Mouse (Mus musculus): Measurements from ENCODE around the gene Cdkl5. TPM values are rescaled to one million over a fixed set of nuclear protein-coding genes. Genes with fewer than 3 reads are reported as not detected.

Gene Cdkl5
- polyA plus RNA-seq, 1 experiment from 2014 or later: 3.6 TPM

GRCm38 (mm10) chrX:160990276-160990675 is 4.2 kb downstream of the Cdkl5 start:
- 78% methylated on average over 4 of the region's 4 CpGs for WGBS
- Histone ChIP-seq H3K27me3 (peaks cover 17% of the 10 kb centered on the region), H3K9me3 (no peaks in the 10 kb centered on the region)

GRCm38 (mm10) chrX:160977919-160978318 is 16.6 kb downstream of the Cdkl5 start:
- ATAC-seq (ENCODE audit: low FRiP score, low read depth): no peak
- Histone ChIP-seq H3K4me3 (no peak overlapping the region), H3K36me3 (no peaks in the 10 kb centered on the region), H3K9me3 (no peaks in the 10 kb centered on the region), H3K4me1 (no peaks in the 10 kb centered on the region), H3K9ac (replicated peaks) (no peak overlapping the region), H3K27ac (replicated peaks) (no peak overlapping the region), H3K4me2 (replicated peaks) (no peak overlapping the region), H3K27me3 (peaks cover 12% of the 10 kb centered on the region; the same call in 1 of the 2 replicates)
- WGBS: 88% methylated on average over 1 of the region's 1 CpGs

More at GRCm38 (mm10) chrX:160990276-160990675, 4.2 kb downstream of the Cdkl5 start:
- no peak overlapping the region for H3K4me3 ChIP-seq
- ATAC-seq (ENCODE audit: low FRiP score, low read depth): no peak
- H3K27ac ChIP-seq (replicated peaks): no peak overlapping the region
- H3K36me3 ChIP-seq: no peaks in the 10 kb centered on the region
- H3K9ac ChIP-seq (replicated peaks): no peak overlapping the region
- H3K4me1 ChIP-seq: 0 out of 2 replicates have a peak, but pooled peaks cover 3% of the 10 kb centered on the region
- no peak overlapping the region for H3K4me2 ChIP-seq (replicated peaks)

- Histone ChIP-seq H3K4me2 (replicated peaks) (no peak overlapping the region), H3K4me1 (no peaks in the 10 kb centered on the region), H3K36me3 (no peaks in the 10 kb centered on the region), H3K9ac (replicated peaks) (no peak overlapping the region), H3K9me3 (no peaks in the 10 kb centered on the region), H3K27me3 (peaks cover 7% of the 10 kb centered on the region; the same call in 1 of the 2 replicates), H3K4me3 (no peak overlapping the region), H3K27ac (replicated peaks) (no peak overlapping the region)
- ATAC-seq (ENCODE audit: low FRiP score, low read depth): no peak
- WGBS: 91% methylated on average over 6 of the region's 6 CpGs
Observed at GRCm38 (mm10) chrX:160971991-160972545, 22.4 kb downstream of the Cdkl5 start.

GRCm38 (mm10) chrX:160958593-160959131 is 35.8 kb downstream of the Cdkl5 start:
- no peak for ATAC-seq (ENCODE audit: low FRiP score, low read depth)
- no peak overlapping the region for H3K4me3 ChIP-seq
- no peaks in the 10 kb centered on the region for H3K36me3 ChIP-seq
- no peaks in the 10 kb centered on the region for H3K4me1 ChIP-seq
- H3K9ac ChIP-seq (replicated peaks): no peak overlapping the region
- H3K9me3 ChIP-seq: no peaks in the 10 kb centered on the region
- H3K27me3 ChIP-seq: peaks cover 10% of the 10 kb centered on the region; the same call in 1 of the 2 replicates
- no peak overlapping the region for H3K27ac ChIP-seq (replicated peaks)
- 73% methylated on average over 5 of the region's 5 CpGs for WGBS
- H3K4me2 ChIP-seq (replicated peaks): no peak overlapping the region

- no peaks in the 10 kb centered on the region for H3K36me3 ChIP-seq
- no peak overlapping the region for H3K9ac ChIP-seq (replicated peaks)
- H3K27ac ChIP-seq (replicated peaks): no peak overlapping the region
- no peaks in the 10 kb centered on the region for H3K4me1 ChIP-seq
- peaks cover 33% of the 10 kb centered on the region for H3K27me3 ChIP-seq
- 88% methylated on average over 2 of the region's 2 CpGs for WGBS
- no peak for ATAC-seq (ENCODE audit: low FRiP score, low read depth)
- H3K4me3 ChIP-seq: no peak overlapping the region
- H3K4me2 ChIP-seq (replicated peaks): no peak overlapping the region
- H3K9me3 ChIP-seq: no peaks in the 10 kb centered on the region
Observed at GRCm38 (mm10) chrX:160949583-160949982, 44.9 kb downstream of the Cdkl5 start.

- 84% methylated on average over 4 of the region's 4 CpGs for WGBS
- ATAC-seq (ENCODE audit: low FRiP score, low read depth): no peak
Observed at GRCm38 (mm10) chrX:160944722-160945121, 49.8 kb downstream of the Cdkl5 start.

GRCm38 (mm10) chrX:160935541-160935940 is 59.0 kb downstream of the Cdkl5 start:
- Histone ChIP-seq H3K9me3 (no peaks in the 10 kb centered on the region), H3K27ac (replicated peaks) (no peak overlapping the region), H3K36me3 (no peaks in the 10 kb centered on the region), H3K27me3 (peaks cover 15% of the 10 kb centered on the region), H3K4me2 (replicated peaks) (no peak overlapping the region), H3K4me1 (no peaks in the 10 kb centered on the region), H3K9ac (replicated peaks) (no peak overlapping the region), H3K4me3 (no peak overlapping the region)
- 36% methylated on average over 1 of the region's 1 CpGs for WGBS
- no peak for ATAC-seq (ENCODE audit: low FRiP score, low read depth)

More at GRCm38 (mm10) chrX:160944722-160945121, 49.8 kb downstream of the Cdkl5 start:
- H3K4me3 ChIP-seq: no peak overlapping the region
- H3K4me1 ChIP-seq: no peaks in the 10 kb centered on the region
- no peak overlapping the region for H3K27ac ChIP-seq (replicated peaks)
- no peak overlapping the region for H3K9ac ChIP-seq (replicated peaks)
- H3K4me2 ChIP-seq (replicated peaks): no peak overlapping the region
- H3K27me3 ChIP-seq: peaks cover 25% of the 10 kb centered on the region
- H3K36me3 ChIP-seq: no peaks in the 10 kb centered on the region
- H3K9me3 ChIP-seq: no peaks in the 10 kb centered on the region

GRCm38 (mm10) chrX:160930656-160931055 is 63.8 kb downstream of the Cdkl5 start:
- Histone ChIP-seq H3K9ac (replicated peaks) (no peak overlapping the region), H3K36me3 (no peaks in the 10 kb centered on the region), H3K27ac (replicated peaks) (no peak overlapping the region), H3K4me1 (no peaks in the 10 kb centered on the region), H3K4me3 (no peak overlapping the region), H3K4me2 (replicated peaks) (no peak overlapping the region), H3K27me3 (0 out of 2 replicates have a peak, but pooled peaks cover 8% of the 10 kb centered on the region), H3K9me3 (no peaks in the 10 kb centered on the region)
- no peak for ATAC-seq (ENCODE audit: low FRiP score, low read depth)

GRCm38 (mm10) chrX:160928870-160929269 is 65.6 kb downstream of the Cdkl5 start:
- Histone ChIP-seq H3K4me1 (no peaks in the 10 kb centered on the region), H3K9me3 (no peaks in the 10 kb centered on the region), H3K27me3 (0 out of 2 replicates have a peak, but pooled peaks cover 5% of the 10 kb centered on the region), H3K9ac (replicated peaks) (no peak overlapping the region), H3K36me3 (no peaks in the 10 kb centered on the region), H3K4me2 (replicated peaks) (no peak overlapping the region), H3K27ac (replicated peaks) (no peak overlapping the region), H3K4me3 (no peak overlapping the region)
- no peak for ATAC-seq (ENCODE audit: low FRiP score, low read depth)
- 91% methylated on average over 1 of the region's 1 CpGs for WGBS

GRCm38 (mm10) chrX:160919022-160919637 is 75.4 kb downstream of the Cdkl5 start:
- Histone ChIP-seq H3K4me1 (no peaks in the 10 kb centered on the region), H3K27me3 (peaks cover 5% of the 10 kb centered on the region), H3K9me3 (no peaks in the 10 kb centered on the region), H3K4me3 (no peak overlapping the region), H3K27ac (replicated peaks) (no peak overlapping the region), H3K9ac (replicated peaks) (no peak overlapping the region), H3K36me3 (no peaks in the 10 kb centered on the region), H3K4me2 (replicated peaks) (no peak overlapping the region)
- ATAC-seq (ENCODE audit: low FRiP score, low read depth): no peak
- WGBS: 90% methylated on average over 3 of the region's 3 CpGs

GRCm38 (mm10) chrX:160906952-160907351 is 87.6 kb downstream of the Cdkl5 start, which contains the start of gene Gja6:
TSS of gene Gja6 (minus strand) at chrX:160907052.
- peaks cover 37% of the 10 kb centered on the region for H3K27me3 ChIP-seq
- no peaks in the 10 kb centered on the region for H3K9me3 ChIP-seq
- H3K4me1 ChIP-seq: no peaks in the 10 kb centered on the region
- no peak within 1 kb of the TSS for H3K9ac ChIP-seq (replicated peaks)
- no peak for ATAC-seq (ENCODE audit: low FRiP score, low read depth)
- H3K4me2 ChIP-seq (replicated peaks): no peak within 1 kb of the TSS
- 70% methylated on average over 4 of the region's 4 CpGs for WGBS
- H3K36me3 ChIP-seq: no peaks in the 10 kb centered on the region
- H3K27ac ChIP-seq (replicated peaks): no peak within 1 kb of the TSS
- H3K4me3 ChIP-seq: no peak within 1 kb of the TSS

- Histone ChIP-seq H3K27ac (replicated peaks) (no peak overlapping the region), H3K4me2 (replicated peaks) (no peak overlapping the region), H3K27me3 (peaks cover 33% of the 10 kb centered on the region), H3K4me3 (no peak overlapping the region), H3K4me1 (no peaks in the 10 kb centered on the region), H3K9me3 (no peaks in the 10 kb centered on the region), H3K9ac (replicated peaks) (no peak overlapping the region), H3K36me3 (no peaks in the 10 kb centered on the region)
- WGBS: 80% methylated on average over 4 of the region's 4 CpGs
- ATAC-seq (ENCODE audit: low FRiP score, low read depth): no peak
Observed at GRCm38 (mm10) chrX:160906477-160906876, 88.0 kb downstream of the Cdkl5 start.
